Mouse (Mus musculus): ENCODE results near the gene Usp30. TPM values are rescaled to one million over a fixed set of nuclear protein-coding genes. Genes with fewer than 3 reads are reported as not detected.

Usp30 gene
- total RNA-seq, 1 experiment from 2014 or later, result 10.6 TPM

- no peak for ATAC-seq (ENCODE audit: extremely low read depth, insufficient number of reproducible peaks, low FRiP score, poor library complexity, severe bottlenecking)
Observed at GRCm38 (mm10) chr5:114146028-114146888, 81.0 kb downstream of the Usp30 start, which contains the start of gene Acacb. TSS of gene Acacb (plus strand) at chr5:114146535.

GRCm38 (mm10) chr5:114147043-114147972, 82.0 kb downstream of the Usp30 start:
- no peak for ATAC-seq (ENCODE audit: extremely low read depth, insufficient number of reproducible peaks, low FRiP score, poor library complexity, severe bottlenecking)

DNA sequence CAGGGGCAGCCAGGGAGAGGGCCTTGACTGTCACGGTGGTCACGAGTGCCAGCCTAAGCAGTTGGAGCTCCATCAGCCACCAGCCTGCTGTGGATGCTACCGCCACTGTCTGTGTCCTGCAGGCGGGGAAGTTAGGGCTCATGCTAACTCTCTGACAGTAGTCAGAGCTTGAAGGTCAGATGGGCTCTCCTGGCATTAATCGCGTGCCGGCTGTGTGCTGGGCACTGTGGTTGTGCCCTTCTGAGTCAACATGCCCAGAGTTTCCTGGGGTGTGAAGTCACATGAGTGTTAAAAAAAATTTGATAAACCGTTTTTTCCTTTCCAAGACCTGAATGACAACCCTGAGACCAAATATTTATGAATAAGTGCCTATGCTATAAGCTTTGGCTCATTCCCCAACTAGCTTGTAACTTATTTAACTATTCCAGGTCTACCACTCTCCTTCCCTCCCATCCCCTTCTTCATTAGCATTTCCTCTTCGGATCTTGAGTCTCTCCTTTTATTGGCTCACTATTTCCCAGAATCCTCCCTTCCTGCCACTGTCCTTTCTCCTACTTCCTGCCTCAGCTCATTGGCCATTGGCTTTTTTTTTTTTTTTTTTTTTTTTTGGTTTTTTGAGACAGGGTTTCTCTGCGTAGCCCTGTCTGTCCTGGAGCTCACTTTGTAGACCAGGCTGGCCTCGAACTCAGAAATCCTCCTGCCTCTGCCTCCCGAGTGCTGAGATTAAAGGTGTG, 87.3 kb downstream of the Usp30 start:
- no peak for ATAC-seq (ENCODE audit: extremely low read depth, insufficient number of reproducible peaks, low FRiP score, poor library complexity, severe bottlenecking)

GRCm38 (mm10) chr5:114153490-114153889, 88.2 kb downstream of the Usp30 start:
- ATAC-seq (ENCODE audit: extremely low read depth, insufficient number of reproducible peaks, low FRiP score, poor library complexity, severe bottlenecking), result no peak

- no peak for ATAC-seq (ENCODE audit: extremely low read depth, insufficient number of reproducible peaks, low FRiP score, poor library complexity, severe bottlenecking)
Observed at GRCm38 (mm10) chr5:114154765-114155164, 89.5 kb downstream of the Usp30 start.

DNA sequence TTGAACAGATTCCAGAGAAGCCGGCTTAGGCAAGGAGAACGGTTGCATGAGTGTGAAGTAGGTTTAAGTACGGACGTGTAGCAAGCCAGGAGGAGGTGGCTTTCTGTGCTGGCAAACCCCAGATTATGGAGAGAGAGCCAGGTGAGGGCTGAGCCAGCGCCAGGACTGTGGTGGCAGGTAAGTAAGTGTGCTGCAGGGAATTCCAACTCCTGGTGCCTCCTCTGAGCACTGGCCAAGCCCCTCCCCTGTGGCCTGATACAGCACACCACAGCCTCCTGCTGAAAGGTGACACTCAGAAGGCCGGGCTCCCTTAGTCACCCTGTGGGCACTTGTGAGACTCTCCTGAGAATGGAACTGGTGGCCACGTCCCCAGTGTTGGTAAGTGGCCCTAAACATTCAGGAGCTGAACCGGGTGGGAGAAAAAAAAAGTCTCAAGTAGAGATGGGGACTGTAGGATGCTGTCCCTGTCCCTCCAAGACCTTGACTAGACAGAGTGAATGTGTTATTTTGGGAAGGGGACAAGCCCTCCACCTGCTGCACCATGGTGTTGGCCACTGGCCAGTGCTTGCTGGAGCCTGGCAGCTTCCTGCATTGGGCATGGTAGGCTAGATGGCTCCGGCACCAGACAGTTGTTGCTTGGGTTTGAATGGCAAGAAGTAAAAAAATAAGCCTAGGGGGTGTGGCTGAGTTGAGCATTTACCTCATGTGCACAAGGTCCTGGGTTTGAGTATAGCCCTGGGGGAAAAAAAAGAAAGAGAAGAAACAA, 90.1 kb downstream of the Usp30 start:
- ATAC-seq (ENCODE audit: extremely low read depth, insufficient number of reproducible peaks, low FRiP score, poor library complexity, severe bottlenecking), result no peak

DNA sequence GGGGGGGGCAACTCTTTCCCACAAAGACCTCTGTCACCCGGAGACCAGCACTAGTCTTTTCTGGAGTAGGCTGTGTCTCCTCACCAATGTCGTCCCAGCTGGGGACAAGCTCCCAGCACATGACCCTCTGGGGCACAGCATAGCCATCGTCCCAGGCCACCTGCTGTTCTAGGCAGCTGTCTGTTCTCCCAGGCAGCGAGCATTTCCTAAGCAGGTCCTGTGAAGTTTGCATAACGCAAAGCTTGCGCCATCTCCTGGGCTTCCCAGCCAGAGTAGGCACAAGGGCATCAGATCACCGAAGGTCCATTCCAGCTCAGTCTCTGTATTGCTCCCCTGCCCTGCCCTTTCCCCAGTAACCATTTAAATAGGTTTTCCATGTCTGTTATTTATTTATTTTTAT, 92.0 kb downstream of the Usp30 start:
- no peak for ATAC-seq (ENCODE audit: extremely low read depth, insufficient number of reproducible peaks, low FRiP score, poor library complexity, severe bottlenecking)

- no peak for ATAC-seq (ENCODE audit: extremely low read depth, insufficient number of reproducible peaks, low FRiP score, poor library complexity, severe bottlenecking)
Observed at GRCm38 (mm10) chr5:114161424-114161823, 96.2 kb downstream of the Usp30 start.

GRCm38 (mm10) chr5:114162106-114162815, 97.0 kb downstream of the Usp30 start:
- ATAC-seq (ENCODE audit: extremely low read depth, insufficient number of reproducible peaks, low FRiP score, poor library complexity, severe bottlenecking), result no peak

- ATAC-seq (ENCODE audit: extremely low read depth, insufficient number of reproducible peaks, low FRiP score, poor library complexity, severe bottlenecking), result no peak
Observed at GRCm38 (mm10) chr5:114163117-114163696, 97.9 kb downstream of the Usp30 start.

DNA sequence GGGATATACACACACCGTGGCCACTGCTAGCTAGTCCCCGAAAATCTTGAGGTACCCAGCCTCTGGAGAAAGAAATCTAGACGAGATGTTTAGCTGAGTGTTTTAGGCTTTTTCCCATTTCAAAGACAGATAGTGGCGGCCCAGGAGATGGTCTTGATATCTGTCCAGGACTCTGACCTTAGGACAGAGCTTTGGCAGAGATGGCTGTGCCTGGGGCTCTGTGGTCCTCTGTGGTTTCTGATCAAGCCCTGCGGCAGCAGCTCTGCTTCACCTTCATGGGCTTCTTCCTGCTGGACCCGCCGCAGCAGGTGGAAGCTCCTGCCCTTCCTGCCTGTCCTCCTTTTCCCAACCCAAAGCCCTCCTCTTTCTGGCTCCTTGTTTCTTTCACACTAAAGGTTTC, 105.1 kb downstream of the Usp30 start:
- no peak for ATAC-seq (ENCODE audit: extremely low read depth, insufficient number of reproducible peaks, low FRiP score, poor library complexity, severe bottlenecking)

GRCm38 (mm10) chr5:114172936-114173335, 107.7 kb downstream of the Usp30 start:
- ATAC-seq (ENCODE audit: extremely low read depth, insufficient number of reproducible peaks, low FRiP score, poor library complexity, severe bottlenecking), result 0 out of 2 replicates have a peak, but pooled peaks have one; percentile 41

- ATAC-seq (ENCODE audit: extremely low read depth, insufficient number of reproducible peaks, low FRiP score, poor library complexity, severe bottlenecking), result no peak
Observed at GRCm38 (mm10) chr5:114173458-114173857, 108.2 kb downstream of the Usp30 start.

- ATAC-seq (ENCODE audit: extremely low read depth, insufficient number of reproducible peaks, low FRiP score, poor library complexity, severe bottlenecking), result no peak
Observed at GRCm38 (mm10) chr5:114173877-114174581, 108.8 kb downstream of the Usp30 start.

All from neutrophil, adult 5-6 weeks (primary cell).